Mouse (Mus musculus) forebrain, embryonic 11.5 days (tissue): ENCODE data around the gene Polr3a. TPM values are rescaled to one million over a fixed set of nuclear protein-coding genes. Genes with fewer than 3 reads are reported as not detected.
"Not testable (repeated sequence)": the region's sequence is repeated elsewhere in the genome, so short reads cannot be mapped to it uniquely, and the experiment has no call there.

Experiments
- ATAC-seq: fragments of 200-750 bp; cut with Nextera tagmentation; replicated peaks from 2 replicates; pipeline ENCODE4 v1.8.0; 2017; ENCODE audit warnings: moderate TSS enrichment; ENCODE audit not compliant: low FRiP score
- DNase-seq: peaks from one replicate; pipeline ENCODE4 v3.0.0-alpha.2; 2017; ENCODE audit warnings: low spot score
- H3K27ac ChIP-seq: fragments of 300-500 bp; sonication (generic); 2 replicates; pipeline ENCODE4 v1.5.1; 2014; ENCODE audit warnings: low read depth, low read length
- H3K27me3 ChIP-seq: fragments of 300-500 bp; sonication (generic); 2 replicates; pipeline ENCODE4 v1.6.1; 2014; ENCODE audit warnings: mild to moderate bottlenecking, low read length, mixed read lengths; ENCODE audit not compliant: control insufficient read depth, insufficient read depth
- H3K36me3 ChIP-seq: fragments of 300-500 bp; sonication (generic); 2 replicates; pipeline ENCODE4 v1.6.1; 2014; ENCODE audit warnings: mild to moderate bottlenecking, low read length, moderate library complexity, mixed read lengths; ENCODE audit not compliant: control insufficient read depth, insufficient read depth
- H3K4me1 ChIP-seq: fragments of 300-500 bp; sonication (generic); replicated peaks from 2 replicates; pipeline ENCODE4 v1.6.1; 2014; ENCODE audit warnings: low read length, mixed read lengths; ENCODE audit not compliant: control insufficient read depth, insufficient read depth
- H3K4me2 ChIP-seq: fragments of 300-500 bp; sonication (generic); 2 replicates; pipeline ENCODE4 v1.6.1; 2014; ENCODE audit warnings: low read depth, mild to moderate bottlenecking, low read length, moderate library complexity, mixed read lengths; ENCODE audit not compliant: severe bottlenecking
- H3K4me3 ChIP-seq: fragments of 300-500 bp; sonication (generic); 2 replicates; pipeline ENCODE4 v1.5.1; 2014; ENCODE audit warnings: low read depth, low read length
- H3K9ac ChIP-seq: fragments of 300-500 bp; sonication (generic); 2 replicates; pipeline ENCODE4 v1.6.1; 2014; ENCODE audit warnings: low read length
- H3K9me3 ChIP-seq: fragments of 300-500 bp; sonication (generic); 2 replicates; pipeline ENCODE4 v1.6.1; 2016; ENCODE audit warnings: low read length, mixed read lengths; ENCODE audit not compliant: control insufficient read depth
- WGBS: fragments of 180-500 bp; shearing (Covaris S2); extraction: QIAGEN DNeasy Blood & Tissue Kit; methylation state at CpG from one replicate; pipeline ENCODE4 v1.1.7; 2014; 5-methylcytosine and 5-hydroxymethylcytosine counted together
- polyA plus RNA-seq: library from polyadenylated mRNA; unstranded; fragments of >200 nt; fragmentation: Nextera tagmentation; extraction: Ambion mirVana; gene quantifications from 2 replicates; pipeline ENCODE4 v1.2.1, GENCODE M21; 2014

Polr3a gene
- polyA plus RNA-seq, 1 experiment from 2014 or later = 20.1 TPM

DNA sequence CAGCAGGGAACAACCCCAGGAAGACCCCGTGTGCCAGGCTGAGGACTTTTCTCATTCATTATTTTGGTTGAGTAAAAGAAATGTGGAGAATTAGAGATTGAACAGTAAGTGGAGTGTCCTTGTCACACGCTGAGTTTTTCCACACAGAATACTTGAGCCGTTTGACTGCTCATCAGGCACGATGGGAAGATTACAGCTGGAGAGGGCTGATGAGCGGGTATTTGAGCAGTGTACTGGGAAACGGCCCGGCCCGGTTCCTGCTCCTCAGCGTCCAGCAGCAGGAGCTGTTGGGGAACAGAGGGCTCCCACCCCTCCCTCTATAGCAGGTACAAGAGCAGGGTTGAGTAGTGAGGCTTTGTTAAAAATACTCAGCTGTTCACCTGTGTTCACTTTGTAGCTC is 12.6 kb upstream of the Polr3a start:
- H3K4me3 ChIP-seq = no peak overlapping the region
- no peak overlapping the region; the same call in 1 of the 2 replicates for H3K27ac ChIP-seq
- no peaks in the 10 kb centered on the region for H3K27me3 ChIP-seq
- peaks cover 18% of the 10 kb centered on the region; the same call in 1 of the 2 replicates for H3K36me3 ChIP-seq
- no peaks in the 10 kb centered on the region for H3K9me3 ChIP-seq
- H3K4me2 ChIP-seq = no peak overlapping the region
- no peak for DNase-seq
- H3K4me1 ChIP-seq = peaks cover 9% of the 10 kb centered on the region; the same call in 1 of the 2 replicates
- no peak overlapping the region for H3K9ac ChIP-seq
- 40% methylated on average over 9 of the region's 9 CpGs for WGBS
- no peak for ATAC-seq

DNA sequence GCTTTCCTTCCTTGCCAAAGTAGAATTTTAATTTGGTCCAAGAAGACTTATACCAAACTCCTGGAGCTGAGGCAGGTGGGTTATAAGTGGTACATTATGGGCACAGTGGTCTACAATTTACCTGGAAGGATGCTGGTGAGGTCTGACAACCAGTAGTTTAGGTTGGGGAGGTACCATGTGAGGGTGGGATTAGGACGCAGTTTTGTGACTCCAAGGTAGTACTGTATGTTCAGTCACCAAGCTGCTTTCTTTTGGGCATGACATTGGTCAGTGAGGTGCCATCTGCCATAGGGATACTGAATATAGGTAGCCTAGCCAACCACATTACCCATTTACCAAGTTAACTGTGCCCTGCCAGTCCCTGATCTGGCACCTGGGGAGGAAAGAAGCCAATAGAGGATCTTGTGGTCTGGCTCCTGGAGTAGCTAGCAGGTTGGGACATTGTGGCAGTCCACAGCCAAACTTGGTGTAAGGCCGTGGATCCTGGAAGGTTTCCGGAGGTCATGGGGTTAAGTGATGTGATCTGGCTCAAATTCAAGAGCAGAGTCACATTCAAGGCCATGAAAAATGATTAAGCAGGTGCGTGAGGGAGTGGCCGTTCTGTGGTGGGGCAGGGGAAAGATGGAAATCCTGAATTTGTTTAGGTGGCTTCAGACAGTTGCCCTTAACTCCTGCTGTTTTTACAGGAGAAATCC is 11.8 kb upstream of the Polr3a start:
- H3K36me3 ChIP-seq = peaks cover 24% of the 10 kb centered on the region; the same call in 1 of the 2 replicates

GRCm38 (mm10) chr14:24497443-24497842 is 10.6 kb upstream of the Polr3a start:
- Histone ChIP-seq H3K4me3 (no peak overlapping the region), H3K4me1 (peaks cover 16% of the 10 kb centered on the region; the same call in 1 of the 2 replicates), H3K9me3 (no peaks in the 10 kb centered on the region), H3K36me3 (peaks cover 32% of the 10 kb centered on the region; the same call in 1 of the 2 replicates), H3K9ac (no peak overlapping the region), H3K27me3 (no peaks in the 10 kb centered on the region), H3K4me2 (no peak overlapping the region), H3K27ac (no peak overlapping the region)
- no peak for DNase-seq
- 92% methylated on average over 1 of the region's 1 CpGs for WGBS
- no peak for ATAC-seq

More for the DNA sequence above, 11.8 kb upstream of the Polr3a start:
- Histone ChIP-seq H3K27ac (no peak overlapping the region), H3K4me2 (no peak overlapping the region), H3K4me1 (peaks cover 14% of the 10 kb centered on the region; the same call in 1 of the 2 replicates), H3K27me3 (no peaks in the 10 kb centered on the region), H3K9ac (no peak overlapping the region), H3K4me3 (no peak overlapping the region), H3K9me3 (no peaks in the 10 kb centered on the region)
- no peak for ATAC-seq
- DNase-seq = no peak
- 76% methylated on average over 5 of the region's 5 CpGs for WGBS

DNA sequence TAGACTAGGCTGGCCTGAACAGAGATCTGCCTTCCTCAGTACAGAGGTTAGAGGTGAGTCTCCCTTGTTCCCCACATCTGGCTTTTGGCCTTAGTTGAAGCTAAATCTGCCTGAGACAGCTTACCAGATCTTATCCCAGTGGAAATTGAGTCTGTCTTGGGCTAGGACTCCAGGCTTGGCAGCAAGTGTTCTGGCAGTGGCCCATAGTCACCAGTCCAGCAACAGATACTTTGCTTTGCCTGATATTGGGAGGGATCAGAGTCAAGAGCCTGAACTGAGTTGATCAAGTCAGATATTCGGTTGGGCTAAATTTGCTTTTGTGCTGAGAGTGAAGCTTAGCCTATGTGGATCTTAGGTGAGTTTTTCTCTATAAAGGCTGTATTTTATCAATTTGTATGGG is 9.6 kb upstream of the Polr3a start:
- Histone ChIP-seq H3K27ac (no peak overlapping the region), H3K36me3 (peaks cover 37% of the 10 kb centered on the region; the same call in 1 of the 2 replicates), H3K4me1 (peaks cover 23% of the 10 kb centered on the region; the same call in 1 of the 2 replicates), H3K9ac (no peak overlapping the region), H3K4me3 (no peak overlapping the region), H3K9me3 (no peaks in the 10 kb centered on the region), H3K27me3 (no peaks in the 10 kb centered on the region), H3K4me2 (no peak overlapping the region)
- ATAC-seq (no peak), DNase-seq (no peak)
- WGBS = 97% methylated on average over 1 of the region's 1 CpGs

- no peak overlapping the region for H3K4me2 ChIP-seq
- H3K9me3 ChIP-seq = no peaks in the 10 kb centered on the region
- H3K36me3 ChIP-seq = peaks cover 37% of the 10 kb centered on the region; the same call in 1 of the 2 replicates
- H3K27me3 ChIP-seq = no peaks in the 10 kb centered on the region
- H3K4me1 ChIP-seq = peaks cover 16% of the 10 kb centered on the region; the same call in 1 of the 2 replicates
- H3K9ac ChIP-seq = no peak overlapping the region
- H3K4me3 ChIP-seq = no peak overlapping the region
- no peak overlapping the region for H3K27ac ChIP-seq
- 84% methylated on average over 9 of the region's 9 CpGs for WGBS
- DNase-seq = no peak
- no peak for ATAC-seq
Measured at GRCm38 (mm10) chr14:24493256-24493655, 6.4 kb upstream of the Polr3a start.

GRCm38 (mm10) chr14:24491266-24491981 is 4.6 kb upstream of the Polr3a start:
- ATAC-seq (no peak), DNase-seq (no peak)
- WGBS = 7% methylated on average over 11 of the region's 11 CpGs

GRCm38 (mm10) chr14:24490468-24491265 is 3.8 kb upstream of the Polr3a start:
- DNase-seq = peak; percentile 99
- peak overlapping the region; percentile 58 for H3K4me2 ChIP-seq
- peak overlapping the region; percentile 70 for H3K4me3 ChIP-seq
- peak; percentile 93 for ATAC-seq
- H3K27me3 ChIP-seq = no peaks in the 10 kb centered on the region
- H3K4me1 ChIP-seq = peaks cover 16% of the 10 kb centered on the region; the same call in 1 of the 2 replicates
- peak overlapping the region; percentile 43 for H3K27ac ChIP-seq
- H3K36me3 ChIP-seq = peaks cover 21% of the 10 kb centered on the region; the same call in 1 of the 2 replicates
- H3K9ac ChIP-seq = peak overlapping the region; percentile 99
- WGBS = 1% methylated on average over 63 of the region's 64 CpGs
- H3K9me3 ChIP-seq = no peaks in the 10 kb centered on the region

More at GRCm38 (mm10) chr14:24491266-24491981, 4.6 kb upstream of the Polr3a start:
- Histone ChIP-seq H3K4me1 (peaks cover 16% of the 10 kb centered on the region; the same call in 1 of the 2 replicates), H3K4me2 (peak overlapping the region; percentile 58), H3K9ac (peak overlapping the region; percentile 99), H3K9me3 (no peaks in the 10 kb centered on the region), H3K4me3 (peak overlapping the region; percentile 70), H3K27ac (peak overlapping the region; percentile 31; the same call in 1 of the 2 replicates), H3K36me3 (peaks cover 28% of the 10 kb centered on the region; the same call in 1 of the 2 replicates), H3K27me3 (no peaks in the 10 kb centered on the region)

GRCm38 (mm10) chr14:24489772-24490171 is 2.9 kb upstream of the Polr3a start:
- not testable (repeated sequence) for H3K4me2 ChIP-seq, H3K9me3 ChIP-seq, H3K27me3 ChIP-seq, DNase-seq, H3K4me3 ChIP-seq, H3K9ac ChIP-seq, ATAC-seq, H3K27ac ChIP-seq
- WGBS = 91% methylated on average over 7 of the region's 7 CpGs
- peaks cover 16% of the 10 kb centered on the region; the same call in 1 of the 2 replicates for H3K4me1 ChIP-seq
- peaks cover 21% of the 10 kb centered on the region; the same call in 1 of the 2 replicates for H3K36me3 ChIP-seq
